Mouse (Mus musculus): ENCODE data around the gene Zfp72. TPM values are rescaled to one million over a fixed set of nuclear protein-coding genes. Genes with fewer than 3 reads are reported as not detected.

Zfp72 gene
- 1 to 10 TPM; 3.7 to 3.9 TPM for total RNA-seq (2021)

- DNase-seq (ENCODE audit: extremely low spot score in 1 of 2, low spot score in 1 of 2): peak; percentile 56 to 60
Measured at GRCm38 (mm10) chr13:74390371-74390990, at the start of gene Zfp72. TSS of gene Zfp72 (minus strand) at chr13:74390836.

GRCm38 (mm10) chr13:74439895-74440294, 49.3 kb upstream of the Zfp72 start:
- DNase-seq (ENCODE audit: extremely low spot score in 1 of 2, low spot score in 1 of 2): no peak

- no peak for DNase-seq (ENCODE audit: extremely low spot score in 1 of 2, low spot score in 1 of 2)
Measured at GRCm38 (mm10) chr13:74399298-74399839, 8.7 kb upstream of the Zfp72 start, which contains the start of gene Ftl1-ps1. TSS of gene Ftl1-ps1 (plus strand) at chr13:74399694.

GRCm38 (mm10) chr13:74391156-74391555, 520 bp upstream of the Zfp72 start:
- no peak for DNase-seq (ENCODE audit: extremely low spot score in 1 of 2, low spot score in 1 of 2)

- no peak for DNase-seq (ENCODE audit: extremely low spot score in 1 of 2, low spot score in 1 of 2)
Measured at GRCm38 (mm10) chr13:74389730-74390129, 906 bp downstream of the Zfp72 start.

- no peak for DNase-seq (ENCODE audit: extremely low spot score in 1 of 2, low spot score in 1 of 2)
Measured at GRCm38 (mm10) chr13:74382289-74382688, 8.3 kb downstream of the Zfp72 start.

- DNase-seq (ENCODE audit: extremely low spot score in 1 of 2, low spot score in 1 of 2): peak in 1 of 2 experiments; percentile 8
Measured at GRCm38 (mm10) chr13:74381533-74382276, 8.9 kb downstream of the Zfp72 start.

GRCm38 (mm10) chr13:74363859-74364235, 26.8 kb downstream of the Zfp72 start, which contains the start of gene Lrrc14b:
TSS of gene Lrrc14b (minus strand) at chr13:74364005.
- DNase-seq (ENCODE audit: extremely low spot score in 1 of 2, low spot score in 1 of 2): no peak

- no peak for DNase-seq (ENCODE audit: extremely low spot score in 1 of 2, low spot score in 1 of 2)
Measured at GRCm38 (mm10) chr13:74363176-74363858, 27.3 kb downstream of the Zfp72 start.

GRCm38 (mm10) chr13:74362218-74362617, 28.4 kb downstream of the Zfp72 start:
- no peak for DNase-seq (ENCODE audit: extremely low spot score in 1 of 2, low spot score in 1 of 2)

GRCm38 (mm10) chr13:74356491-74356890, 34.1 kb downstream of the Zfp72 start:
- no peak for DNase-seq (ENCODE audit: extremely low spot score in 1 of 2, low spot score in 1 of 2)

- no peak for DNase-seq (ENCODE audit: extremely low spot score in 1 of 2, low spot score in 1 of 2)
Measured at GRCm38 (mm10) chr13:74350435-74350906, 40.2 kb downstream of the Zfp72 start.

GRCm38 (mm10) chr13:74349566-74350434, 40.8 kb downstream of the Zfp72 start, which contains the start of the genes Sdha and Ccdc127:
TSS of gene Sdha (minus strand) at chr13:74350280.
TSS of gene Ccdc127 (plus strand) at chr13:74350309.
- peak; percentile 96 to 97 for DNase-seq (ENCODE audit: extremely low spot score in 1 of 2, low spot score in 1 of 2)

- DNase-seq (ENCODE audit: extremely low spot score in 1 of 2, low spot score in 1 of 2): no peak
Measured at GRCm38 (mm10) chr13:74341036-74341435, 49.6 kb downstream of the Zfp72 start.

GRCm38 (mm10) chr13:74329321-74329720, 61.3 kb downstream of the Zfp72 start:
- no peak for DNase-seq (ENCODE audit: extremely low spot score in 1 of 2, low spot score in 1 of 2)

Small RNA genes lying within 50 kb of the gene (microRNA-seq; reads per million reads assigned to microRNA genes)
- gene Mir692-3: 0 reads per million in 2 experiments

Other genes with a start within 250 kb of the Zfp72 start
- 10 to 100 TPM; 70.8 to 76.7 TPM for gene Exoc3, start 182.1 kb downstream of the Zfp72 start, total RNA-seq (2021)
- gene Ahrr, start 98.5 kb downstream of the Zfp72 start, total RNA-seq (2021): 1 to 10 TPM in 1 of 2 experiments, under 1 TPM in 1; 0.84 to 2.2 TPM
- gene Pdcd6, start 73.3 kb downstream of the Zfp72 start, total RNA-seq (2021): 10 to 100 TPM; 68.5 to 78.2 TPM
- gene Sdha, start 40.6 kb downstream of the Zfp72 start, total RNA-seq (2021): 100 to 1,000 TPM; 313 to 339 TPM
- 10 to 100 TPM; 76.8 to 81.9 TPM for gene Ccdc127, start 40.5 kb downstream of the Zfp72 start, total RNA-seq (2021)
- gene Lrrc14b, start 26.8 kb downstream of the Zfp72 start, total RNA-seq (2021): not detected
- gene Ftl1-ps1, start 8.9 kb upstream of the Zfp72 start, total RNA-seq (2021): 100 to 1,000 TPM; 180 to 190 TPM
- gene Zfp825, start 103.2 kb upstream of the Zfp72 start, total RNA-seq (2021): 1 to 10 TPM; 6.5 to 7.5 TPM
- gene Erap1, start 248.7 kb upstream of the Zfp72 start, total RNA-seq (2021): 10 to 100 TPM in 1 of 2 experiments, 1 to 10 TPM in 1; 9.5 to 11.5 TPM